Mouse (Mus musculus): ENCODE measurements around the gene Klhdc8a. TPM values are rescaled to one million over a fixed set of nuclear protein-coding genes. Genes with fewer than 3 reads are reported as not detected.

Klhdc8a gene
- total and polyA plus RNA-seq, 3 experiments: not detected

DNA sequence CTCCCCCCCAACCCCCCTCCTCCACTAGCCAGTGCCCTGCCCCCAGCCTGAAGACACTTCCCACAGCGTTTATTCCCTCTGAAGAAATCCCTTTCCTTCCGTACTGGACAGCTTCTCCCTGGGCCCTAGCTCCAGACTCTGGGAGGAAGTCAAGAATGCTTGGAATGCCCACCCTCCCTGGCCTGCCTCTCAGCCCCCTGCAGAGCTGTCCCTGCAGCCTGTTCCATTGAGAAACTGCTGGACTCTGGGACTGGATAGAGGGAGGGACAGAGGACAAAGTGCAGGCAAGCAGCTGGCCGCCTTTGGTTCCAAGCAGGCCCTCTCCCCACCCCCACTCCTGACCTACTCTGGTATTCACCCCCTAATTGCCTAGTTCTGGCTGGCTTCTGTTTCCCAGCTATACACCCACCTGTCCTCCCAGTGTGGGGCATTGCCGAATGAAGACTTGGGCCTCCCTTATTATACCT is 35.3 kb downstream of the Klhdc8a start:
- no peaks in the 10 kb centered on the region for H3K36me3 ChIP-seq (replicated peaks in 1 of 2; ENCODE audit: control insufficient read depth in 1 of 2, insufficient read depth in 1 of 2, low read length in 1 of 2)
- dilution Hi-C loops (cut with MboI; ENCODE audit: extremely low pct_ligation_motif_present, extremely low pct_unique_long_range_greater_than_20kb, low sequenced_read_pairs): no loop called here
- no peaks in the 10 kb centered on the region for H3K79me2 ChIP-seq (replicated peaks; ENCODE audit: control insufficient read depth, extremely low read depth, insufficient read depth, poor library complexity, severe bottlenecking)
- TF ChIP-seq SMC3 (IDR thresholded peaks at IDR 0.05; ENCODE audit: low read depth, low read length) (no peak), ZC3H11A (IDR thresholded peaks at IDR 0.05; ENCODE audit: low read depth, low read length) (no peak), CHD1 (IDR thresholded peaks at IDR 0.05; ENCODE audit: low read depth, low read length) (no peak), JUND (conservative IDR thresholded peaks at IDR 0.05; ENCODE audit: low read depth, low read length) (no peak), NRF1 (IDR thresholded peaks at IDR 0.05; ENCODE audit: low read depth, low read length) (no peak), SIN3A (IDR thresholded peaks at IDR 0.05; ENCODE audit: low read length) (no peak), MAFK (IDR thresholded peaks at IDR 0.05; ENCODE audit: insufficient replicate concordance, low read length) (no peak), HCFC1 (IDR thresholded peaks at IDR 0.05; ENCODE audit: low read depth, low read length) (no peak), IRF4 (IDR thresholded peaks at IDR 0.05; ENCODE audit: low read depth, low read length) (no peak), GABPA (IDR thresholded peaks at IDR 0.05; ENCODE audit: insufficient replicate concordance, low read depth, low read length) (no peak), CTCF (conservative IDR thresholded peaks at IDR 0.05 in 1 of 2, IDR thresholded peaks at IDR 0.05 in 1 of 2; ENCODE audit: low read depth in 2 of 2, low read length in 2 of 2) (no peak), BHLHE40 (IDR thresholded peaks at IDR 0.05; ENCODE audit: low read depth, low read length) (no peak), MAX (IDR thresholded peaks at IDR 0.05; ENCODE audit: low read length) (no peak), PAX5 (IDR thresholded peaks at IDR 0.05; ENCODE audit: low read length) (no peak), MXI1 (IDR thresholded peaks at IDR 0.05; ENCODE audit: low read depth, low read length) (no peak), JUN (IDR thresholded peaks at IDR 0.05; ENCODE audit: insufficient read depth, low read depth, low read length) (no peak), EP300 (IDR thresholded peaks at IDR 0.05; ENCODE audit: low read length) (no peak), TBP (conservative IDR thresholded peaks at IDR 0.05; ENCODE audit: low read depth, low read length) (no peak), NELFE (IDR thresholded peaks at IDR 0.05; ENCODE audit: low read depth, low read length) (no peak)
- peaks cover 0 to 12% of the 10 kb centered on the region in 2 experiments; a peak in 2 of 4 replicates for H3K4me1 ChIP-seq (ENCODE audit: control insufficient read depth in 1 of 2, insufficient read depth in 2 of 2)
- in situ Hi-C loops (cut with MboI; ENCODE audit: low pct_ligation_motif_present, low pct_unique_long_range_greater_than_20kb, low sequenced_read_pairs): no loop called here
- no peak for DNase-seq (ENCODE audit: extremely low read depth)
- H3K27me3 ChIP-seq (replicated peaks): peaks cover 4% of the 10 kb centered on the region
- H3K27ac ChIP-seq (ENCODE audit: insufficient read depth, low read depth): no peak overlapping the region
- H3K4me3 ChIP-seq (replicated peaks in 1 of 3; ENCODE audit: low read depth in 2 of 3, low read length in 2 of 3, poor library complexity in 1 of 3): no peak overlapping the region
- H3K9me3 ChIP-seq (replicated peaks; ENCODE audit: low read length): no peaks in the 10 kb centered on the region
- no peak overlapping the region for H3K9ac ChIP-seq (ENCODE audit: insufficient read depth, low read depth)
- no peak overlapping the region for H3K4me2 ChIP-seq (ENCODE audit: insufficient read depth, low read depth, poor library complexity, severe bottlenecking)

DNA sequence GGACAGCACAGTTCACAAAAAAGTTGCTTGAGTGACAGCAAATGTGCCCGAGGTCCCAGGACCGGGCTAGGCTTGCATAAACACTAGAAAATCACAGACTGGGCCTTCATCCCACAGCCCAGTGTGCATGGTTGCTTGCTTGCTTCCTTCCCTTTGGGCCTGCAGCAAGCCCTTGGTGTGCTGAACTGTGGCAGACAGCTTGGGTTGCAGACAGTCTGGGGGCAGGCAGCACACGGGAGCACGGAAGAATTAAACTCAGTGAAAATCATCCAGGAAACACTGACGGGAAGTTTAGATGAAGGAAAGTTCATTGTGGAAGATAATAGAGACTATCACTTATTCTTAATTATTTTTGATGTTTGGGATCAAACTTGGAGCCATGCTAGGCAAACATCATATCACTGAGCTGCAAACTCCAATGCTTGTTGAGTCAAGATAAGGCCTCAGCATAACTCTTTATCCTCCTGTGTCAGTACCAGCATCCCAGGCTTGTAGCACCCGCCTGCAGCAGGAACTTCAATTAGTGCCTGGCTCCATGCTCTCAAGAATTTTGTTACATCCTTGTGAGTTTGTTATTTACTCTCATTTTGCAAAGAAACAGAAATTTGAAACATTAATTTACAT is 35.9 kb downstream of the Klhdc8a start:
- no peak overlapping the region for H3K9ac ChIP-seq (ENCODE audit: insufficient read depth, low read depth)
- H3K4me3 ChIP-seq (replicated peaks in 1 of 3; ENCODE audit: low read depth in 2 of 3, low read length in 2 of 3, poor library complexity in 1 of 3): no peak overlapping the region
- no peak overlapping the region for H3K4me2 ChIP-seq (ENCODE audit: insufficient read depth, low read depth, poor library complexity, severe bottlenecking)
- H3K27me3 ChIP-seq (replicated peaks): peaks cover 4% of the 10 kb centered on the region
- no peak for DNase-seq (ENCODE audit: extremely low read depth)
- dilution Hi-C loops (cut with MboI; ENCODE audit: extremely low pct_ligation_motif_present, extremely low pct_unique_long_range_greater_than_20kb, low sequenced_read_pairs): no loop called here
- no peaks in the 10 kb centered on the region for H3K79me2 ChIP-seq (replicated peaks; ENCODE audit: control insufficient read depth, extremely low read depth, insufficient read depth, poor library complexity, severe bottlenecking)
- H3K4me1 ChIP-seq (ENCODE audit: control insufficient read depth in 1 of 2, insufficient read depth in 2 of 2): peaks cover 0 to 12% of the 10 kb centered on the region in 2 experiments; a peak in 2 of 4 replicates
- H3K27ac ChIP-seq (ENCODE audit: insufficient read depth, low read depth): no peak overlapping the region
- no peaks in the 10 kb centered on the region for H3K9me3 ChIP-seq (replicated peaks; ENCODE audit: low read length)
- TF ChIP-seq USF1 (IDR thresholded peaks at IDR 0.05; ENCODE audit: low read depth, low read length) (no peak), ETS1 (conservative IDR thresholded peaks at IDR 0.05; ENCODE audit: low read depth, low read length) (no peak), MAFK (IDR thresholded peaks at IDR 0.05; ENCODE audit: insufficient replicate concordance, low read length) (no peak), TCF12 (IDR thresholded peaks at IDR 0.05; ENCODE audit: low read depth, low read length) (no peak), MYC (IDR thresholded peaks at IDR 0.05; ENCODE audit: low read depth, low read length) (no peak), SIN3A (IDR thresholded peaks at IDR 0.05; ENCODE audit: low read length) (no peak), JUN (IDR thresholded peaks at IDR 0.05; ENCODE audit: insufficient read depth, low read depth, low read length) (no peak), ELF1 (IDR thresholded peaks at IDR 0.05; ENCODE audit: low read depth, low read length) (no peak), USF2 (conservative IDR thresholded peaks at IDR 0.05; ENCODE audit: low read depth, low read length) (no peak), RAD21 (IDR thresholded peaks at IDR 0.05; ENCODE audit: low read depth, low read length) (no peak), KAT2A (IDR thresholded peaks at IDR 0.05; ENCODE audit: insufficient replicate concordance, low read length) (no peak), UBTF (IDR thresholded peaks at IDR 0.05; ENCODE audit: low read depth, low read length) (no peak), RCOR1 (conservative IDR thresholded peaks at IDR 0.05; ENCODE audit: low read depth, low read length) (no peak), CTCF (conservative IDR thresholded peaks at IDR 0.05 in 1 of 2, IDR thresholded peaks at IDR 0.05 in 1 of 2; ENCODE audit: low read depth in 2 of 2, low read length in 2 of 2) (no peak), EP300 (IDR thresholded peaks at IDR 0.05; ENCODE audit: low read length) (no peak), HCFC1 (IDR thresholded peaks at IDR 0.05; ENCODE audit: low read depth, low read length) (no peak), ZKSCAN1 (IDR thresholded peaks at IDR 0.05; ENCODE audit: borderline replicate concordance, low read depth, low read length) (no peak), TBP (conservative IDR thresholded peaks at IDR 0.05; ENCODE audit: low read depth, low read length) (no peak), POLR2A (IDR thresholded peaks at IDR 0.05; ENCODE audit: low read depth, low read length) (no peak), MEF2A (IDR thresholded peaks at IDR 0.05; ENCODE audit: borderline replicate concordance, low read depth, low read length) (no peak)
- no peaks in the 10 kb centered on the region for H3K36me3 ChIP-seq (replicated peaks in 1 of 2; ENCODE audit: control insufficient read depth in 1 of 2, insufficient read depth in 1 of 2, low read length in 1 of 2)
- in situ Hi-C loops (cut with MboI; ENCODE audit: low pct_ligation_motif_present, low pct_unique_long_range_greater_than_20kb, low sequenced_read_pairs): no loop called here
